Mouse (Mus musculus) olfactory bulb, adult 2 months (tissue): ENCODE results near the gene Enpp5. TPM values are rescaled to one million over a fixed set of nuclear protein-coding genes. Genes with fewer than 3 reads are reported as not detected.

ENCODE experiments used
- H3K27ac ChIP-seq: fragments of 200-500 bp; 2 replicates; pipeline ENCODE4 v1.5.1; 2012; ENCODE audit warnings: low read depth, low read length; ENCODE audit not compliant: insufficient read depth
- H3K4me1 ChIP-seq: fragments of 200-500 bp; 2 replicates; pipeline ENCODE4 v1.6.1; 2012; ENCODE audit warnings: low read length; ENCODE audit not compliant: control insufficient read depth, insufficient read depth
- H3K4me3 ChIP-seq: fragments of 200-500 bp; 2 replicates; pipeline ENCODE4 v1.5.1; 2012; ENCODE audit warnings: mild to moderate bottlenecking, low read depth, low read length, moderate library complexity; ENCODE audit not compliant: insufficient read depth
- CTCF ChIP-seq: fragments of 200-500 bp; IDR thresholded peaks from 2 replicates; pipeline ENCODE4 v1.5.1; 2012; ENCODE audit warnings: low read depth, mild to moderate bottlenecking, low read length, moderate library complexity; ENCODE audit not compliant: insufficient read depth
- POLR2A ChIP-seq: fragments of 200-500 bp; IDR thresholded peaks from 2 replicates; pipeline ENCODE4 v1.6.1; 2012; ENCODE audit warnings: mild to moderate bottlenecking, low read depth, low read length, moderate library complexity; ENCODE audit not compliant: insufficient read depth
- WGBS: fragments of 180-500 bp; shearing (Covaris S2); methylation state at CpG from one replicate; pipeline ENCODE4 v1.1.7; 2018; 5-methylcytosine and 5-hydroxymethylcytosine counted together
- polyA plus RNA-seq: library from polyadenylated mRNA; stranded (reverse); fragments of >200 nt; gene quantifications from 2 replicates; pipeline ENCODE4 v1.2.4, GENCODE M21; 2012; ENCODE audit warnings: low replicate concordance; ENCODE audit not compliant: missing spikeins, insufficient read depth, insufficient read length

The Enpp5 gene
- not detected in 2 replicates for polyA plus RNA-seq

DNA sequence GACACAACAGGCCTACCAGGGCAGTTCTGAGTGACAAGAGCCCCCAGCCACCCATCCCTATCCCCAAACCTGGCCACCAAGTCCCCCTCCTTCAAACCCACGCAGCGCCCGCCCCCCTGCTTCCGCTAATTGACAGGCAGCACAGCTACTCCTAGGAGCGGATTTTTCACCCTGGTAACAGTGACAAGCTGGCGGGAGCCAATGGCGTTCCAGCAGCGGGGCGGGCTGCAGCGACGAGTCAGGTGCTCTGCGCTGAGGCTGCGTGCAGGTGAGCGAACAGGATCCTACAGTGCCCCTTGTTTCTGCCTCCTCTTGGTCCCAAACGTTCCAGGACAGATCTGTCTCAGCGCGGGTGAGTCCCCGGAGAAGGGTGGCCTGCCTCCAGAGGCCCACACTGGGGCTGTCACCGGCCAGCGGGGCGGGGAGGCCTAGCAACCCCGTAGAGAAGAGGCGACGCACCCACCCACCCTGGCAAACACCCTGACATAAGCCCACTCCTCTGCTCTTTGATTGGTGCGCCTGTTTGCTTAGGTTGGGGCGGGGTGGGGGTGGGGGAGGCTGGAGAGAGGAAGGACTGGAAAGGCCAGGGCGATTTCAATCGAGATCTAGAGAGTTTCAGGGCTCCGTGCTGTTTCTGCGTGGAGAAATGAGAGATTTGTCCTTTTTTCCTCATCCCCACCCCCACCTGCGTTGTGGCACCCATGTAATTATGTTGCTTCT, at the start of gene Enpp5:
TSS of gene Enpp5 (plus strand) at position 183 of the 720 bp plus-strand sequence.
- Histone ChIP-seq H3K4me1 (peaks cover 3% of the 10 kb centered on the region; the same call in 1 of the 2 replicates), H3K27ac (peak within 1 kb of the TSS; percentile 79), H3K4me3 (peak within 1 kb of the TSS; percentile 91)
- no peak for TF ChIP-seq CTCF
- TF ChIP-seq POLR2A, result peak; percentile 47
- WGBS, result under 1% methylated on average over 31 of the region's 31 CpGs

DNA sequence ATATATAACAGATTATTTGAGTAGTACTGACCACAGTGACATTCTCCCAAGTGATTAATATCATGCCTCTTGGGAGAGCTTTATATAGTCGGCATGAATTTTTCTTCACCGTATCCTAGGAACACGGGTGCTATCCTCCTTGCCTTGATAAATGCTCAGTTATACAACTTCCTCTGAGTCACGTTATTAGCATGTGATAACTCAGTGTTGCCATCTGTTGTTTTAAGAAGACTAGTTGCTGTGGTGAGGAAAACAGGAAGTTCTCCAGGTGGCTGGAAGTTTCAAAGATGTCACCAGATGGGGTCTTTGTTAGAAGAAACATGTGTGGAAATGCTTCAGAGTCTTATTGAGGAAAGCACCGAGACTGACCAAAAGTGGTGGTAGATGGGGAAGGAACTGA, 49.0 kb upstream of the Enpp5 start:
- Histone ChIP-seq H3K27ac (no peak overlapping the region; the same call in 1 of the 2 replicates), H3K4me1 (peaks cover 15% of the 10 kb centered on the region), H3K4me3 (no peak overlapping the region)
- TF ChIP-seq POLR2A (no peak), CTCF (no peak)
- 34% methylated on average over 5 of the region's 5 CpGs for WGBS

DNA sequence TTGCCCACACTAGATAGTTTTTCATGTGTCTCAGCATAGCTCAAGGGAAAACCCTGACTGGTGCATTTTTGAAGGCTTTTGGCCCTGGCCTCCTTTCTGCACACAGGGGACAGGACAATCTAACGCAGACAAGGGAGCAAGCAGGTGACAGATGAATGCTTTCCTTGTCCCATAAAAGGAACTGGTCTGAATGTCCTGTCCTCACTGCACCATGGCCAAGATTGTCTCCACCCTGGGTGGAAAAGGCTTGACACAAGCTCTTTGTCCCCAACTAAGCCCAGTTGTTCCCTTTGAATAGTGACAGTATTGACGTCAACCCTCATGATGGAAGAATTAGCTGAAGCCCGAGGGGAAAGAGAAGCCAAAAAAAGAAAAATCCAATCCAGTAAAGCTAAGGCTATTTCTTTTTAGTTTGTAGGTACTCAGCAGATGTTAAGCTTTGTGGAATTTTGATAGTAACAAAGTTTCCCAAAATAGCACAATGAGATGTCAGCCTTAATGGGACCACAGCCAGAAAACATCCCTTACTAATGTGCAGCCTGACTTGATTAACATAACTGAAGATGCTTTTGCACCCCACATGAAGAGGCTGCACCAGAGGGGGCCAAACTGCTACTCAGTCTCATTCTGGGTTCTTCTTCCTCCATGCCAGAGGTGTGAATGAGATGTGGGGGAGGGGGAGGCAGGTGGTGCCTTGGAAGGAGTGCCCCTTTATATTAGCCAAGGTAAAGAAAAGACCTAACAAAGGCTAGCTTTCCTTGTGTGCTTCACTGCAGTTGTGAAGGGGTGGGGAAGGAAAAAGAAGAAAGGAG, 47.6 kb upstream of the Enpp5 start:
- no peak for TF ChIP-seq CTCF
- TF ChIP-seq POLR2A, result no peak
- 21% methylated on average over 3 of the region's 3 CpGs for WGBS
- Histone ChIP-seq H3K4me3 (no peak overlapping the region), H3K27ac (peak overlapping the region; percentile 52), H3K4me1 (peaks cover 12% of the 10 kb centered on the region)

DNA sequence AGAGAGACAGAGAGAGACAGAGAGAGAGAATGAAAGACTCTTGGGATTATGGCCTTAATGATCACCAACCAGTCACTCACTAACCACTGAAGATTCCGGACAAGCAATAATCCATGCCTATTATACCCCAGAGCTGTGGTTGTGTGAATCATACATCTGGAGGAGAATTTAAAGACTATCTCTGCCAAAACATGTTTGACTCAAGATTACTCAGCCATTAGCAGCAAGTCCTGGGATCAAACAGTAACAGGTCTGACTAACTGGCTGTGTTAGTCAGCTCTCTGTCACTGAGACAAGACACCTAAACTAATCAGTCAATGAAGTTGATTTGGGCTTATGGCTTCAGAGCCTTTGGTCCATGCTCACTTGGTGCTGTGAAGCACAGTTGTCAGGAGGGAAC, 43.6 kb upstream of the Enpp5 start:
- Histone ChIP-seq H3K4me1 (peaks cover 8% of the 10 kb centered on the region), H3K27ac (no peak overlapping the region), H3K4me3 (no peak overlapping the region)
- no peak for TF ChIP-seq POLR2A
- TF ChIP-seq CTCF, result no peak
- 47% methylated on average over 1 of the region's 1 CpGs for WGBS

DNA sequence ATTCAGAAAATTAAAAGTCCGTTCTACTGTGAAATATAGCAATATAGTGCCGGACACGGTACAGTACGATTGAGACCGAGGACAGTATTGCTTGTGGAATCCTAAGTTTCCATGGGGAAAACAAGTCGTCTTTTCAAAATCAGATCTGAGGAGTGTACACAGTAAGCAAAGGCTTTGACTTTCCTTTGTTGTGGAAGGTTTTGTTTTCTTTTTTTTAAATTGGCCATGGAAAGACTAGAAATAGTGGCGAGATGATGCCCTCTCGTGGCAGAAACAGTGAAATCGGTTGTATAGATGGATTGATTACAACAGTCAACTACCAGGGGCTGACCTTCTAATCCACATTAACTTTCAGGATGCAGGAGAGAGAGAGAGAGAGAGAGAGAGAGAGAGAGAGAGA, 40.0 kb upstream of the Enpp5 start:
- no peak for TF ChIP-seq POLR2A
- no peak for TF ChIP-seq CTCF
- Histone ChIP-seq H3K4me1 (no peaks in the 10 kb centered on the region), H3K4me3 (no peak overlapping the region), H3K27ac (no peak overlapping the region)
- 51% methylated on average over 9 of the region's 9 CpGs for WGBS

DNA sequence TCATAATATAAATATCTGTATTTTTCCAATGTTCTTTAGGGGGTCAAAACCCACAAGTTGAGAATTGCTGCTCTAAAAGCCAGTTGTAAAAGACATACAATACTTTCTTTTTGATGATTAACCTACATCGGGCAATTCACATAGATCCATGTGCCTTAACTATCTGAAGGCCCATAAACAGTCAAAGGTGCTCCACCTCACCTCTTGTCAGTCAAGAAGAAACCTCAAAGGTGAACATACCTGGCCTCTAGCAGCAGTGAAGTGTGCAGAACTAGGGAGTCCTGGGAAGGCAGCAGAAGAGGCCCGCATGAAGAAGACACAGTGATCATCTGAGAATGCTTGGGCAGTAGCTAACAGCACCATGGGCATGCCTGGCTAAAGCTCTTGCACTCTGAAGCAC, 38.2 kb upstream of the Enpp5 start:
- 95% methylated on average over 2 of the region's 2 CpGs for WGBS
- TF ChIP-seq CTCF (no peak), POLR2A (no peak)
- no peak overlapping the region for H3K4me3 ChIP-seq

DNA sequence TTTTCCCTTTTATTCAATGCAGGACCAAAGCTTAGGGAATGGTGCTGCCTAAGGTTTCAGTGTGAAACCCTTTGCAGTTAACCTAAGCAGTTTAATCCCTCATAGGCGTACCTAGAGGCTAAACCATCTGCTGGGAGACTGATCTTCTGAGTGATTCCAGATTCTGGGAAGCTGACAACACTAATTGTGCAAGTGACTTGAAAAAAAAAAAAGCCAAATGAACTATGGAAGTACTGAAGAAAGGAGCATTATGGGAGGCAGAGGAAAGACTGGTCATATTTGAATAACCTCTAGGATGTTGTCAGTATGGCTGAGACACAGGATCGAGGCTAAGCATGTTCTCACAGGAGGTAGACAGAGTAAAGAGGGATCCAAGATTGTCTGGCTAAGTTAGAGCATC, 36.3 kb upstream of the Enpp5 start:
- WGBS, result 86% methylated on average over 2 of the region's 2 CpGs
- H3K4me1 ChIP-seq, result no peaks in the 10 kb centered on the region
- no peak overlapping the region for H3K4me3 ChIP-seq
- H3K27ac ChIP-seq, result no peak overlapping the region
- no peak for TF ChIP-seq CTCF
- TF ChIP-seq POLR2A, result no peak

More for the DNA sequence above, 38.2 kb upstream of the Enpp5 start:
- Histone ChIP-seq H3K27ac (no peak overlapping the region), H3K4me1 (no peaks in the 10 kb centered on the region)

DNA sequence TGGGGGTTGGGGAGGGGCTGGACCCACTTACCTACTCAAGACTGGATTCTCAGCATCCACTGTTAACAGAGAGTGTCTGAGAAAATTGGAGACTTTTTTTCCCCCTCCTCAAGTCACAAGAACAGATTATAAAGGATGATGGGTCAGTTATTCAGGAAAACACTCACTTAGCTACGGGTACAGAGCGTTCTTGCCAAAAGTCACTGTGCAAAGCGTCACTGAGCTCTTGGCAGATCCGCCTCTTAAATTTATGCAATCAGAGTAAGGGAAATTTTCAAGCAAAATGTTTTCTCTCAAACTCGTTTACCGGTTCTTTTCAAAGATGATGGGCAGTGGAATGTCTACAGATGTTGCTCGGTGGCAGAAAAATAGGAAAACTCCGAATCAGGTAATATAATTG, 35.8 kb upstream of the Enpp5 start:
- Histone ChIP-seq H3K27ac (no peak overlapping the region), H3K4me1 (no peaks in the 10 kb centered on the region), H3K4me3 (no peak overlapping the region)
- TF ChIP-seq CTCF, result no peak
- no peak for TF ChIP-seq POLR2A
- WGBS, result 72% methylated on average over 8 of the region's 8 CpGs

DNA sequence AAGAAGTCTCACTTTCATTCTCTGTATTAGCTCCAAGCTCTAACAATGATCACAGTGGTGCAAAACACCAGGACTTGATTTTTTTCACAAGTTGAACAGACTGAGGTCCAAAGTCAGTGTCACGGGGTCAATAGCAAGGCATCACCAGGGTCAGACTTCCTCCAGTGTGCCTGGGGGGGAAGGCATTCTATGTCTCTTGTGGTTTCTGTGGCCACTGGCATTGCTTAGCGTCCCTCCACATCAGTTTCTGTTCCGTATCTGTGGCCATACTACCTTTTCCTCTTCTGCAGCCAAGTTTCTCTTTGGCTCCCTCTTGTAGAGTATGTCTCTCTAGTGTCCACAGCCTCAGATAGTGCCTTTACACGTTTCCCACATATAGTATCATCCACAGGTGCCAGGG, 25.2 kb upstream of the Enpp5 start:
- TF ChIP-seq CTCF (no peak), POLR2A (no peak)
- no peak overlapping the region for H3K4me3 ChIP-seq
- WGBS, result 82% methylated on average over 4 of the region's 4 CpGs
- H3K4me1 ChIP-seq, result no peaks in the 10 kb centered on the region
- H3K27ac ChIP-seq, result no peak overlapping the region
